Mouse (Mus musculus) thymus, postnatal 4 days (tissue): ENCODE results near the gene Ykt6.
A peak's percentile ranks its signal among the peaks of the same experiment; 100 is the strongest.
"Not testable (repeated sequence)": the region's sequence is repeated elsewhere in the genome, so short reads cannot be mapped to it uniquely, and the experiment has no call there.

Source experiments
- DNase-seq: peaks from one replicate; pipeline ENCODE4 v3.0.0; 2021

The Ykt6 gene

DNA sequence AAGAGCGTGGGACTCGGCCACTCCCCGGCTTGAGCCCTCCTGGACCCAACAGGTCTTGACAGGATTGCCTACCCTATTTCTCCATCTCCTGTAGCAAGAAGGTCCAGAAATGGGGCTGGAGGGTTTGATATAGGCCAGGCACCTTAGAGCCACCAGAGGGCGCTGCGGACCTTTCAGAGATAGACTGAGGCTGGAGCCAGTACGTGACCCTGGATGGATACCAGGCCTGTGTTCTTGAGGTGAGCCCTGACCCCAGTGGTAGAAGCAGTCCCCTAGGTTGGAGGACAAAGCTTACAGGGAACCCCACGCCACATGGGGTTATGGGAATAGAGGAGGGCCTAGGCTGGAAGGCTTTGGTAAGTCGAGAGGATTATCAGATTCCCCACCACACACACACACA lies 40.5 kb downstream of the Ykt6 start:
- peak; percentile 93 for DNase-seq

DNA sequence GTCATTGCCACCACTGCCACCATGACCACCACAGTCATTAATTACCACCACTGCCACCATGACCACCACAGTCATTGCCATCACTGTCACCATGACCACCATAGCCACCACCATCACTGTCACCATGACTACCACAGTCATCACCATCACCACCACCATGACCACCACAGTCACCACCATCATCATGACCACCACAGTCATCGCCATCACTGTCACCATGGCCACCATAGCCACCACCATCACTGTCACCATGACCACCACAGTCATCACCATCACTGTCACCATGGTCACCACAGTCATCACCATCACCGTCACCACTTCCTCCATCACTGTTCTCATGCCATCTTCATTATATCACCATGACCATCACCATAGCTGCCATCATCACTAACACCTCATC lies 43.0 kb downstream of the Ykt6 start:
- no peak for DNase-seq

DNA sequence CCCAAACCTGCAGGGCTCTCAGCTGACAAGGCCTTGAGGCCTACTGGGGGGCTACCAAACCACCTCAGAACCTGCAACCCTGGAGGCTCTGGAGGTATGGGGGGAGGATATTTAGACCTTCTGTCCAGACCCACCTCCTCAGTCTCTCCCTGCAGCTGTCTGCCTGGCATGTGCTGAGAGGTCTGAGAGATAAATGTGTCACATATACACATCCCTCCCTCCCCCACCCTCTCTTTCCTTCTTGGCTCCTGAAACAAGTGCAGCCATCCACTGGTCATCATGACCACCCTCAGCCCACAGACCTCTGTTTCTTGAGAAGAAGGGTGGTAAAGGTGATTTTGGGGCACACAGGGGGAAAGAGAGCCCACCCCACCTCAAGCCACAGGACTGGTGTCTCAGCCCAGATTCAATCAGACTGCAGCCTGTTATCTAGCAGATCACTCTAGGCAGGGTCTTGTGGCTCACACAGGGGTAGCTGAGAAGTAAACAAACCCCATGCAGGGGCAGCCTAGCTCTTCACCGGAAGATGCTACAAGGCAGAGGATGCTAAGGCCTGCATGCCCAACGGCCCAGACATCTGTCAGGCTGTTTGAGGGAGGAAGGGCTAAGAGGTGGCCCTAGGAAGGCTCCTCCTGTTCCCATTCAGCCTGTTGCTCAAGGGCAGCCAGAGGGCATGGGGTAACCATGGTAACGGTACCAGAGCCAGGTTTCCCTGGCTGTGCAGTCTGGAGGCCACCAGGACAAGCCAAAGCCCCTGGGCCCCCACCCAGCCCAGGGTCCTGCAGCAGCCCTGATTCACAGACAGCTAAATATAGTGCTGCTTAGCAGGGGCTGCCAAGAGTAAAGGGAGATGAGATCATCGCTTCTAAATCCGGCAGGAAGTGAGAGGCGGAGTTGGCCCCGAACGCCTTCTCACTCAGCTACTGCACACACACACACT lies 44.6 kb downstream of the Ykt6 start:
- peak; percentile 69 for DNase-seq

DNA sequence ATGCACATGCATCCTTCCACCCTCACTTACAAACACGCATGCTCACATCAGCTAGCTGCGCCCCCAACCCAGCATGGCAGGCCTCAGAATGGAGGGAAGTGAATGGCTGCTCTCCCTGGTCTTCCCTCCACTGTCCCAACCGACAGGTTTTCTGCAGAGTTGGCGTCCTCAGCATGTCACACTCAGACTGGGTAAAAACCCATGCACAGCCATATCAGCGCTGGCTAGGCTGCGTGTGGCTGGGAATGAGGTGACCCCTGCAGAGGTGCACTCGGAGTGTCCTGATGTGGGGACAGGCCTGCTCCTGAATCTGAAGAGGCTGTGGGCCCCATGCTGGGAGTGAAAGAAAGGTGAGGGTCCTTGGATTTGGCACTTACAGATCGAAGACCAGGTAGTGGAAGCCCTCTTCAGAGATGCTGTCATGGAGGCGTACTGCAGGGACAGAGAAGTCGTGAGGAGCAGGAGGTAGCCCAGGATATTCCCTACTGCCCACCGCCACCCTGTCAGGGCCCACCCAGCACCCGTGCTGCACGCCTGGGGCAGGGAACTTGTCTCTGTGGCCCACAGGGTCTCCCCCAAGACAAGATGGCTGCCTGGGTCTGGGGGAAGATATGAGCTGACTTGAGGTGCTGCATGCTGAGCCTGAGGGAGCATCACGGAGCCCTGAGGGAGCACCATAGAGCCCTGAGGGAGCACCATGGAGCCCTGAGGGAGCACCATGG lies 45.6 kb downstream of the Ykt6 start:
- peak; percentile 45 for DNase-seq

DNA sequence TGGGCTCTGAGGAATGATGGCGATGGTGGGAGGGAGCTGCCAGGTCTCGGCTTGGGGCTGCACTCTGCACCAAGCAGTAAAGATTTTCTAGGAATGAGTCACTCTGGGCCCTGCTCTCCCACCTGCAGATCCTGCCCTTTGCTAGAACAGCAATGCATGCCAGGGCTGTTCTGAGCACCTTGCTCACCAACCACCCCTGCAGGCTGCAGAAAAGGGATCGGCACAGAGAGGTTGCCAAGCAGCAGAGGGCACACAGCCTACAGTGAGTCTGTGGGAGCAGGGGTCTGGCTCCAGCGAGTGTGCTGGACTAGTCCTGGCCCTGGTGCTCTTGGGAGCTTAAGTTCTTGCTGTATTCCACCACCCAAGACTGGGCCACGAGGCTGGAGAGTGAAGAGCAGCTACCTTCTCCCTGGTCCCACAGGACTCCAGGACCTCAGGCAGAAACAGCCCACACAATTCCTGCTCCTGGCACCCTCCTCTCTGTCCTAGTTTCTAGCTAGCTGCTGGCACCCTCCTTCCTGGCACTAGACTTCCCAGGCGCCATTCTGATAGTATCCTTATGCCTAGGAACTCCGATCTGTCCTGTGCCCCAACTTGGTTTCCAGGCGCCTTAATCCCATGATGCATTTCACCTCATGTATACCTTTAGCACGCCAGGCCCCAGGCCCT lies 46.6 kb downstream of the Ykt6 start:
- no peak for DNase-seq

DNA sequence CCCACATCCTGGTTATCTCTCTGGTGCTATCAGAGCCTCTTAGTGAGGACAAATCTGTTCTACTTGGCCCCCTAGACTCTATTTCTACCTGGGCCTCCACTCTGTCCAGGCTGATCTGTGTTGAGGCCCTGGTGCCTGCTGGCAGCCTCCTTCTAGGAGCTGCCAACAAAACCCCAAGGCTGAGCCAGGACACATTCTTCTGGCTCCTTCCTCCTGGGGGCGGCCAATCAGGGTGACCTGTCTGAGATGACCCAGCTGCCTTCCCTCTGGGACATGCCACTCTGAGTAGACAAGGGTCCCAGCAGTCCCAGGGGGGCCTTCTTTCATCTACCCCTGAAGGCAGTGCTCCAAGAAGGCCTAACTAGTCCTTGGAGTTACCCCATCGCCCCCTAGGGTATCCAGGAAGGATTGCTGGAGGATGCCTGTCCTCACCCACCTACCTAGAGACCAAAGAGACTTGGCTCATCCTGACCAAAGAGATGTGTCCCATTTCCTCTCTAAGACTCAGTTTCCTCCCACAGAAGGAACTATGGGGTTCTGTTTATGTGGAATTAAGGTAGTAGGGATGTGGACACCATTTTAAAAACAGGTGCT lies 47.6 kb downstream of the Ykt6 start:
- peak; percentile 35 for DNase-seq

DNA sequence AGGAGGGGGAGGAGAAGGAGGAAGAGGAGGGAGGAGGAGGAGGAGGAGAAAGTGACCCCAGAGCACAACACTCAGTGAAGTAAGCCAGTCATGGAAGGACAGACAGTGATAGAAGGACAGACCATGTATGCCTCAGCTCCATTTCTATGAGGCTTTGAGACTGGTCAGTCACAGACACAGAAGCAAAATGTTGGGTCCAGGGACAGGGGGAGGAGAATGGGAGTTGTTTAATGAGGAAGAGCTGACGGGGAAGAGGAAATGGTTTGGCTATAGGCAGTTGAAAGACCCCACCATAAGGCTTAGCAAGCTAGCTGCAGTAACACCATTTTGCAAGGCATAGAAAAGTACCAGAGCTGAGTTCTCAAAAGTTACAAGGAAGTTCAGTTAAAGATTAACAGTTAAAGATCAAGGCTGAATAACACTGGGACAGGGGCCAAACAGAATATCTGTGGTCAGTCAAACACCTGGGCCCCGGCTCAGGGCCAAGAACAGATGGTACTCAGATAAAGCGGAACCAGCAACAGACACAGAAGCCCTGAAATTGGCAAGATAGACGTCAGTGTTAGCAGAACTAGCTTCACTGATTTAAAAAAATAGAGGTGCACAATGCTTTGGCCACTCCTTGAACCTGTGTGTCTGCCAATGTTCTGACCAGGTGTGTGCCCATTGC lies 50.0 kb downstream of the Ykt6 start:
- not testable (repeated sequence) for DNase-seq

DNA sequence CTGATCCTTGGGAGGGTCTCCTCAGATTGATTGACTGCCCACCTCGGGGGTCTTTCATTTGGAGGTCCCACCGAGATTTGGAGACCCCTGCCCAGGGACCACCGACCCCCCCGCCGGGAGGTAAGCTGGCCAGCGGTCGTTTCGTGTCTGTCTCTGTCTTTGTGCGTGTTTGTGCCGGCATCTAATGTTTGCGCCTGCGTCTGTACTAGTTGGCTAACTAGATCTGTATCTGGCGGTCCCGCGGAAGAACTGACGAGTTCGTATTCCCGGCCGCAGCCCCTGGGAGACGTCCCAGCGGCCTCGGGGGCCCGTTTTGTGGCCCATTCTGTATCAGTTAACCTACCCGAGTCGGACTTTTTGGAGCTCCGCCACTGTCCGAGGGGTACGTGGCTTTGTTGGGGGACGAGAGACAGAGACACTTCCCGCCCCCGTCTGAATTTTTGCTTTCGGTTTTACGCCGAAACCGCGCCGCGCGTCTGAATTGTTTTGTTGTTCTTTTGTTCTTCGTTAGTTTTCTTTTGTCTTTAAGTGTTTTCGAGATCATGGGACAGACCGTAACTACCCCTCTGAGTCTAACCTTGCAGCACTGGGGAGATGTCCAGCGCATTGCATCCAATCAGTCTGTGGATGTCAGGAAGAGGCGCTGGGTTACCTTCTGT lies 51.0 kb downstream of the Ykt6 start:
- not testable (repeated sequence) for DNase-seq

DNA sequence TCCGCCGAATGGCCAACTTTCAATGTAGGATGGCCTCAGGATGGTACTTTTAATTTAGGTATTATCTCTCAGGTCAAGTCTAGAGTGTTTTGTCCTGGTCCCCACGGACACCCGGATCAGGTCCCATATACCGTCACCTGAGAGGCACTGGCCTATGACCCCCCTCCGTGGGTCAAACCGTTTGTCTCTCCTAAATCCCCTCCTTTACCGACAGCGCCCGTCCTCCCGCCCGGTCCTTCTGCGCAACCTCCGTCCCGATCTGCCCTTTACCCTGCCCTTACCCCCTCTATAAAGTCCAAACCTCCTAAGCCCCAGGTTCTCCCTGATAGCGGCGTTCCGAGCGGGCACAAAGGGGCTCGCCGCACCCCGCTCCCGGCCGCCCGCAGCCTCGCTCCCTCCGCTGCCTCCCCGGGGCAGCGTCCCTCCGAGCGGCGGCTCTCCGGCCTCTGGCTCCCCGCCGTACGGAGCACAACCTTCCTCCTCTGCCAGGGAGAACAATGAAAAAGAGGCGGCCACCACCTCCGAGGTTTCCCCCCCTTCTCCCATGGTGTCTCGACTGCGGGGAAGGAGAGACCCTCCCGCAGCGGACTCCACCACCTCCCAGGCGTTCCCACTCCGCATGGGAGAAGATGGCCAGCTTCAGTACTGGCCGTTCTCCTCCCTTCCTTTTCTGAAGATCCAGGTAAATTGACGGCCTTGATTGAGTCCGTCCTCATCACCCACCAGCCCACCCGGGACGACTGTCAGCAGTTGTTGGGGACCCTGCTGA lies 51.7 kb downstream of the Ykt6 start:
- DNase-seq, result not testable (repeated sequence)

DNA sequence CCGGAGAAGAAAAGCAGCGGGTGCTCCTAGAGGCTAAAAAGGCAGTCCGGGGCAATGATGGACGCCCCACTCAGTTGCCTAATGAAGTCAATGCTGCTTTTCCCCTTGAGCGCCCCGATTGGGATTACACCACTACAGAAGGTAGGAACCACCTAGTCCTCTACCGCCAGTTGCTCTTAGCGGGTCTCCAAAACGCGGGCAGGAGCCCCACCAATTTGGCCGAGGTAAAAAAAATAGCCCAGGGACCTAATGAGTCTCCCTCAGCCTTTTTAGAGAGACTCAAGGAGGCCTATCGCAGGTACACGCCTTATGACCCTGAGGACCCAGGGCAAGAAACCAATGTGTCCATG lies 52.3 kb downstream of the Ykt6 start:
- DNase-seq, result not testable (repeated sequence)

DNA sequence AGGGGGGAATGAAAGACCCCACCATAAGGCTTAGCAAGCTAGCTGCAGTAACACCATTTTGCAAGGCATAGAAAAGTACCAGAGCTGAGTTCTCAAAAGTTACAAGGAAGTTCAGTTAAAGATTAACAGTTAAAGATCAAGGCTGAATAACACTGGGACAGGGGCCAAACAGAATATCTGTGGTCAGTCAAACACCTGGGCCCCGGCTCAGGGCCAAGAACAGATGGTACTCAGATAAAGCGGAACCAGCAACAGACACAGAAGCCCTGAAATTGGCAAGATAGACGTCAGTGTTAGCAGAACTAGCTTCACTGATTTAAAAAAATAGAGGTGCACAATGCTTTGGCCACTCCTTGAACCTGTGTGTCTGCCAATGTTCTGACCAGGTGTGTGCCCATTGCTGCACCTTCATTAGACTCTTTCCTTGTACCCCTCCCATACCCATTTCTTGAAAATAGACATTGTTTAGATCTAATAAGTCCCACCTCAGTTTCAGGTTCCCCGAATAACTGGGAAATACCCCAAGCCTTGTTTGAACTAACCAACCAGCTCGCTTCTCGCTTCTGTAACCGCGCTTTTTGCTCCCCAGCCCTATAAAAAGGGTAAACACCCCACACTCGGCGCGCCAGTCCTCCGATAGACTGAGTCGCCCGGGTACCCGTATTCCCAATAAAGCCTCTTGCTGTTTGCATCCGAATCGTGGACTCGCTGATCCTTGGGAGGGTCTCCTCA lies 55.4 kb downstream of the Ykt6 start:
- not testable (repeated sequence) for DNase-seq

DNA sequence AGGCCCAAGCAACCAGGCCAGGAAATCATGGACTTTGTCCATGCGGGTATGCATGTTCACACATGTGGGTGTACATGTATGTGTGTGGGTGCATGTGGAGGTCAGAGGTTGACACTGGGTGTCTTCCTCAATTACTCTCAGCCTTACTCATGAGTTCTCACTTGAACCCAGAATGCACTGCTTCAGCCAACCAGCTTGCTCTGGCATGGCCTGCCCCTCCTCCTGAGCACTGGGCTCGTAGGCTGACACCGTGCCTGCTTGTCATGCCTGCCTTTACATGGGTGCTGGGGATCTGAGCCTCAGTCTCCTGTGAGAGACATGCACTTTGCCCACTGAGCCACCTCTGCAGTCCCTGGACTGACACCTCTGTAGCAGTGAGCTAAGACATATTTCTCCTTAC lies 56.4 kb downstream of the Ykt6 start:
- no peak for DNase-seq

DNA sequence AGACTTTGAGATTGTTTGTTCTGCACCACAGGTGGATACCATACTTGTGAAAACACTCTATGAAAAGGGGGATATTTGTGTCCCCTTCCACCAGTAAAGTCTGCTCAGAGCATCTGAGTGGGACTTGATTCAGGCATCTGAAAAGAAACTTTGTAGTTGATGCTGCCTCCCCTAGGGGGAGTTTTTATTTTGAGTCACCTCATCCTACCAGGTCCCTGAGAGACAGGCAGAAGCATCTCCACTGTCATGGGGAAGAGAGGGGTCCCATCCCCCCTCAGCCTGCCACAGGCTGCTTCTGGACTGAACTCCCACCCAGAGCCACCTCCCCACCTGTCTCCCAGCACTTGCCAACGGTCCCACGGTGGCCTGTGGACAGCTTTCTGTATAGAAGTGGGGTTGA lies 57.9 kb downstream of the Ykt6 start:
- DNase-seq, result peak; percentile 53

DNA sequence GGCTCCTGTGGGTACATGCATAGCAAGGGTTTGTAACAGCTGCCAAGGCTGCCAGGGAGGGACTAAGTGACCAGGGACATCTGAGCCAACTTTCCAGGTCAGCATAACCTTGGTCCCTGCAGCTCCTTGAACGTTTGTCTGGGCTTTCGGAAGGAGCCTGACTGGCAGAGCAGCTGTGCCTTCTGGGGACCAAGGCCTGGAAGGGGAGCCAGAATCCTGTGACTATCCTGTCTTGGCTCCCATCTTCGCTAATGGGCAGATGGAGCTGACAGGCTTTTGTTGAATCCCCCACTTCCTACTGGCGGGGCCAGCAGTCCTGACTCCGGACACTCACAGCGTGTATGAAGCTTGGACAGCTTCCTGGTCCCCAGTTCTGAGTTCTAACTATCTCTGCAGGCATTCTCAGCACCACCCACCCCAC lies 59.5 kb downstream of the Ykt6 start:
- DNase-seq, result no peak

DNA sequence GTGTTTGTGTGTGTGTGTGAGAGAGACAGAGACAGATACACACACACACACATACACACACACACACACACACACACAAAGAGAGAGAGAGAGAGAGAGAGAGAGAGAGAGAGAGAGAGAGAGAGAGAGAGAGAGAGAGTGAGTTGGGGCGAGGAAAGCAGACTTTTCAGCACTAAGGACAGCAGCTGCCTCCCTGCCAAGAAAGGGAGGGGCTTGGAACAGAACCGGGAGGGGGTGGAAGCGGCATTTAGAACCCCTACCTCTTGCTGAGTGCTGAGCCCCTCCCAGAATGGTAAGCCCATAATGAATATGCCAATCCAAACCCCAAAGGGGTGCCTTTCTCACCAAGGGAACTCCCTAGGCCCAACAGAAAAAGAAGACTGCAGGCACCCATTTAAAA lies 60.9 kb downstream of the Ykt6 start:
- peak; percentile 71 for DNase-seq

DNA sequence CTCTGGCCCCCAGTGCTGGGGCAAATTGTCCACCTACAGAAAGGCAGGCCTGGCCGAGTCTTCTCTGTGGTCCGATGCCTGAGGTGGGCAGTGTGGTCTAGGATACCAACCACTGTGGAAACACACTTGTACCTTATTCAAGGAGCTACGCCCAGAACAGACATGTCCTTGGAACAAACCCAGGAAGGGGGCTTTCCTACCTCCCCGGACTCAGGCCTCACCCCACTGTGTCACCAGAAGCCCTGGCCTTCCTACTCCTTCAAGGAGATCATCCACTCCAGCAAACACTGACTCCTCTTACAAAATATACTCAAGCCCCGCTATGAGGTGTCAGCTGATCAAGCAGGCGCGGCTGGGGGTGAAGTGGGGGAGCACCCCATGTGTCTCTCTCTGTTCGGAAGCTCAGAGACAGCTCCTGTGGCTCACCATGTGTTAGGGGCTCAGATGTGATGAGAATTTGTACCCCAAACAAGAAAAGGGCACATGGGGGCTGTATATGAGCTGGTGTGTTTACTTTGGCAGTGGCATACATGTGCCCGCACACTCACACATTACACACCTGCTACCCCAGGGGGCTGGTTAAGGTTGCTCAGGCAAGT lies 61.4 kb downstream of the Ykt6 start:
- peak; percentile 60 for DNase-seq
